Mouse (Mus musculus): ENCODE results near the gene Lrp3.
"Not testable (repeated sequence)": the region's sequence is repeated elsewhere in the genome, so short reads cannot be mapped to it uniquely, and the experiment has no call there.

GRCm38 (mm10) chr7:35237935-35238334 lies 22.6 kb upstream of the Lrp3 start:
- not testable (repeated sequence) for TF ChIP-seq CTCF (IDR thresholded peaks at IDR 0.05; ENCODE audit: low read depth, low read length); POLR2A (IDR thresholded peaks at IDR 0.05; ENCODE audit: insufficient read depth, low read length); EP300 (IDR thresholded peaks at IDR 0.05; ENCODE audit: insufficient read depth, low read depth, low read length)

All from ES-Bruce4 (cell line).